Mouse (Mus musculus) embryo, embryonic 9.5 days (tissue): ENCODE results near the gene Crx.

Experiments used
- DNase-seq: peaks from one replicate; pipeline ENCODE4 v3.0.0-alpha.2; 2017; ENCODE audit errors: extremely low spot score

The Crx gene

DNA sequence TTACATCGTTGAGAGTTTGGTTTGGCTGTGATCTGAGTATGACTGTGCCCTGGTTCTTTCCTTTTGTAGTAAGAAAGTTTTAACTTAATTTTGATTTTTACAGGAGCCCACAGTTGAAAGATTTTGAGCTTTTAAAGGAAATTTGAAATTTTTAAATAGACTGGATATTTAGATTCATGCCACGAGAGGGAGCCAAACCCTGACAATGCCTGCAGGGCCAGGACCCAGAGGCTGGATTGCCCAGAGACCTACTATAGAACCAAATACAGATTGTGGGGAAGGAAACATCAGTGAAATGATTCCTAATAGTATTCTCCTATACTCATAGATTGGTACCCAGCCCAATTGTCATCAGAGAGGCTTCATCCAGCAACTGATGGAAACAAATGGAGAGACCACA lies 20.1 kb downstream of the Crx start:
- DNase-seq = no peak

GRCm38 (mm10) chr7:15839578-15839977 lies 40.2 kb downstream of the Crx start, which contains the start of gene Obox6:
Obox6 (minus strand) TSS chr7:15839678.
- DNase-seq = no peak
